Mouse (Mus musculus) thymus, postnatal 10 days (tissue): ENCODE results near the gene Moxd1.
"Not testable (repeated sequence)": the region's sequence is repeated elsewhere in the genome, so short reads cannot be mapped to it uniquely, and the experiment has no call there.

Experiments
- DNase-seq, 2 experiments: peaks; one replicate each; pipeline ENCODE4 v3.0.0; 2021; ENCODE audit warnings: low spot score in 2 of 2

The Moxd1 gene

DNA sequence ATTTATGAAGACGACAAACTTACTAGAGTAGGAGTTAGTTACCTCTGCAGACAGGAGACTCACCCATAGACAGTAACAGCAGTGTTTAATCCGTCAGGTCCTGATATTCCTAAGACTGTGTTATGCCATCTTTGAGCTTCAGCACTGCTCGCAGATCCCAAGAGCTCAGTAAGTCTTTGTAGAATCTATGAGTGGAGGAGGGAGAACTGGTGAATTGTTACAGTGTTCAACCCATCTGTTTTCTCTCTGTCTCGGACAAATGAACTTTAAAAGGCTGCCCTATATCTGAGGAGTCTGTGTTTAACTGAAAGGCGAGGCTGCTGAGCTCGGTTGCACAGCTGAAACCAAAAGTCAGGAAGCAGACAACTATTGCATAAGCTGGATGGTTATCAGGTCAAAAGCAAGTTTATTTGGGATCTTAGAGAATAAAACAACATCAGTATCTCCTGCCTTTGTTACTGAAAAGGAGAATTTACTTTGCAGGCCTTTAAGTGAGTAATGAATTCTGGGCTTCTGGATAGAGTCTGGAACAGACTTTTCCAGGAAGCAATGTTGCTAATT, 47.8 kb downstream of the Moxd1 start:
- DNase-seq = no peak

DNA sequence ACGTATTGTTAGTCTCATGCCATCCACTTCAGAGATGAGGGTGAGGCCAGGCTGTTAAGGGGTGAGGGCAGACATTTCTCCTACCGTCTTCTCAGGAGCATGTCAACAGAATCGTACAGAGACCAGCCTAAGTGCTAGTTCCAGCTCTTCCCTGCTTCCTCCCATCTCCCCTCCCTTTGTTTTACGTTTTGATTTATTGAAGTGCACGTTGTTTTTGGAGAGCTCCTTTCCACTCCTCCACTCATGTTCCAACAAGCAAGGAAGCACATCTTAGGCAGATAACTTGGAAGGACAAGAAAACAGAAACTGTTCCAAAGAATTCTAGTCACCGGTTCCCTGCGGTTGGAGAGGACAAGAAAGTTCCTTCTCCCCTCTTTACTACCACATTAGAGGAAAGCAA, 52.9 kb downstream of the Moxd1 start:
- DNase-seq = no peak

DNA sequence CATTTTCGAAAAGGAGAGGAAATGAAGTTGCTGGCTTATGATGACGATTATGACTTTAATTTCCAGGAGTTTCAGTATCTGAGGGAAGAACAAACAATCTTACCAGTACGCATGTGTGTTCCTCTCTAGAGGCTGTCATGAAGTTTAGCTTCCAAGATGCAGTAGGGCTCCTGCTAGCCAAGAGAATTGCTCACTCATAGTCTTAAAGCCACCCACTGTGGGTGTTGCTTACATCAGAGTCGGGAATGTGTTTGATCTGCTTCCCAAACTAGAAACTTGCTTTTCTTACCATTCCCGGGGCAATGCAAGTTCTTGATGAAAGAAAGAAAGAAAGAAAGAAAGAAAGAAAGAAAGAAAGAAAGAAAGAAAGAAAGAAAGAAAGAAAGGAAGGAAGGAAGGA, 59.3 kb downstream of the Moxd1 start:
- DNase-seq = no peak

DNA sequence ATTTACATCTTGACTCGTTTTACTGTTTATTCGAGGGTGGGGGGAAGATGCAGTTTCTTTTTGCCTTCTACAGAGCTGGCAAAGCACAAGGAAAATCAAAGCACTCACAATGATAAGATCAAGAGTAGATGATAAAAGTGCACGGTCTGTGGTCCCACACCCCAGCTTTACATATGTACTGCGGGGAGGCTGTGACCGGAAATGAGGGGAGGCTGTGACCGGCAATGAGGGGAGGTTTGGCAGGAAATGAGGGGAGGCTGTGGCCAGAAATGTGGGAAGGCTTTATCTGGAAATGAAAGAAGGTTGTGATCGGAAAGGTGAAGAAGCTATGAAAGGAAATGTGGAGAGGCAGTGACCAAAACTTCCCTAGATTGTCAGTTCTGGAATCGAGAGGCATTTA, 68.3 kb downstream of the Moxd1 start:
- DNase-seq = no peak

DNA sequence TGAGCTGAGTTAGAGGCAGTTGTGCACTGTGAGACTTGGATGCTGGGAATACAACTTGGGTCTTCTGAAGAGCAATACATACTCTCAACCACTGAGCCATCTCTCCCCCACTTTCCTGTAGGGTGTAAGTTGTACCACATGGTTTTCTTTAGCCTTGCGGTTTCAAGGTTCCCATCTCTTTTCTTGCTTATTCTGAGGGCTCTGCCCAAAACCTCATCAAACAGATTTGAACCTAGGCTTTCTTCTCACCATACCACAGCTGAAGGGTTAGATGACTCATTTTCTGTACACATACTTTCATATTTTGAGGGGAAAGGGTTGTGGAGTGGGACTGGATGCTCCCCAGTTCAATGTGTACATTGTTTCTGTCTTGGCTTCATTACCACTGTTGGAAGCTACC, 69.4 kb downstream of the Moxd1 start:
- DNase-seq = no peak

DNA sequence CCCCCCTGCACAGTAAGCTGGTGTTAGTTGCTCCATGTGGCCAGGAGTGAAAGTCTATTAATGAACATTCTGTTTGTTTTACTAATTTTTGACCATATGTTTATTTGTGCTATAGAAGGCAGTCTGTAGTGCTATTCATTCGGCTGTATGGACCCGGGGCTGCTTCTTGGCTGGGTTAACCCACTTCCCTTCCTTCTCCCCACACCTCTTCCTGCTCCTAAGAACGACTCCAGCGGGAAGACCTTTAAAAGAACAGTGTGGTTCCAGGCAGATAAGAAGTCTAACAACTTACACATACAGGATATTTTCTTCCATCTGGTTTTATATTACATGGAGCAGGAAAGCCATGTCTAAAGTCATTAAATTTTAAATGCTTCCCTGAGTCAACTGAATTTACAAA, 73.3 kb downstream of the Moxd1 start:
- DNase-seq = no peak

DNA sequence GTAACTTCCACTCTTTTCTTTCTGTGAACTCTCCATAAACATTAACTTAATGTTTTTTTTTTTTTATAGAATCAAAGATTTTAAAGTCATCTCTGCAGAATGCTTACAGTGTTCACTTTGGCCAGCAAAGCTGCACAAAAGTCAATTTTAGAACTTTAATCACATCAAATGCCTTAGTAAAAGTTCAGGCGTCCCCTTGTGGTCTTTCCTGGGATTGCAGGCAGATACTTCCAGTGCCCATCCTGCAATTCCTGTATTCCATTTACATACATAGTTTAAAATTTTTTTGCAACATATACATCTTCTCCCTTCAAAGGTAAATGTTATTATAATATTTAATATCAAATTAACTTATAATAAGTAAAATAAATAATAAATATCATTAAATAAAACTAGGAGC, 74.5 kb downstream of the Moxd1 start:
- peak in 1 of 2 experiments; percentile 22 for DNase-seq

DNA sequence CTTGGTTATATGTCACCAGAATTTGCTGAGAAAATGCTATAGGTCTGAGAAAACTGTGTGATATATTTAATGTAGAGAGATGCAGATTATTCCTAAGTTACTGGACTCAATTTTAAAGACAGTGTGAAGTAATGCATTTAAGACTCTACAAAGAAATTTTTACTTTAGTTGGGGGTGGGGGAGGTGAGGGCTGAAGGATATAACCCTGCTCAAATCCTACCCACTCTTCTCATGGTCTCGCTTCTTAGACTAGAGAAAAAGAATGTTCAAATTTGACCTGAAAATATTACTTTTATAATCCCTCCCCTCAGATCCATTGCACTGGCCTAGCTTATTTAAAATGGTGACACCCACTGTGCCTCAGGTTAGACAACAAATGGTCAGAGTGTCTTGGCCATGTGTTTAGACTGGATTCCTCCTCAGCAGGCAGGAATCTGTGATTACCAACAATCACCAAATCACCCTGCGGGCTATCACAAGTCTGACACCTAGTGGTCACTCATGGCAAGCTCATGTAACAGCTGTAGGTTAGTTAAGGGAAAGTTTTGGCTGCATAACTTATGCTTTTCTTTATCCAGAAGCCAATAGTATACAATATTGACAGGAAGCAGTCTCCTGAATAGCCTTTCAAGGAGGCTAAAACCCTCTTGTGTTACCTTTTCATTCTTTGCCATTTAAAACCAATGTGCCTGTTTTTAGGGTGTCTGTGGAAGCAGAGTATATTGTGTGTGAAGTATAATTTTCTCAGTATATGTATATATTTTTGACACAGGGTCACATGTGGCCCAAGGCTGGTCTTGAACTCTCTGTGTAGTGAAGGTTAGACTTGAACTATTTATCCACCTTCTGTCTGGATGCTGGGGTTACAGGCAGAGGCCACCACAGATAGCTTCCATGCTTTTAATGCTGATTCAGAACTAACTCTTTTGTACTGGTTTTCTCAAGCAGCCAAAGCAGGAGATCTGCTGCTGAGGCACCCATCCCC, 75.2 kb downstream of the Moxd1 start:
- DNase-seq = peak in 1 of 2 experiments; percentile 48

DNA sequence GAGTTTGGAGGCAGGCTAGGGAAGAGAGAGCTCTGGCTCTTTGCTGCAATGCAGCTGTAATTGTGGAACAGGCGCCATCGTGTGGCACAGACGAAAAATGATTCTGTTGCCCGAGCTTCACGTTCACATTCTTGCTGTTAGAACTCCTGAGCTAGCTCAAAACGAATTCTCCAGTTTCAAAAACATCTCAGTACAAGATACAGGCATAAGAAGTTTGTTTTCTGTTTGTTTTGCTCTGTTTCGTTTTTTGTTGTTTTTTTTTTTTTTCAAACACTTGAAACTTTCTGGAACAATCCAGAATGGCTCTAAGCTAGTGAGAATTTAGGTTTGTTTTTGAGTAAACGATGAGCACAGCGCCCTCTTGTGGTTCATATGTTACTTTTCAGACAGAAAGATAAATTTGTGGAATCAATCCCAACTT, 88.9 kb downstream of the Moxd1 start:
- peak; percentile 24 to 58 for DNase-seq

DNA sequence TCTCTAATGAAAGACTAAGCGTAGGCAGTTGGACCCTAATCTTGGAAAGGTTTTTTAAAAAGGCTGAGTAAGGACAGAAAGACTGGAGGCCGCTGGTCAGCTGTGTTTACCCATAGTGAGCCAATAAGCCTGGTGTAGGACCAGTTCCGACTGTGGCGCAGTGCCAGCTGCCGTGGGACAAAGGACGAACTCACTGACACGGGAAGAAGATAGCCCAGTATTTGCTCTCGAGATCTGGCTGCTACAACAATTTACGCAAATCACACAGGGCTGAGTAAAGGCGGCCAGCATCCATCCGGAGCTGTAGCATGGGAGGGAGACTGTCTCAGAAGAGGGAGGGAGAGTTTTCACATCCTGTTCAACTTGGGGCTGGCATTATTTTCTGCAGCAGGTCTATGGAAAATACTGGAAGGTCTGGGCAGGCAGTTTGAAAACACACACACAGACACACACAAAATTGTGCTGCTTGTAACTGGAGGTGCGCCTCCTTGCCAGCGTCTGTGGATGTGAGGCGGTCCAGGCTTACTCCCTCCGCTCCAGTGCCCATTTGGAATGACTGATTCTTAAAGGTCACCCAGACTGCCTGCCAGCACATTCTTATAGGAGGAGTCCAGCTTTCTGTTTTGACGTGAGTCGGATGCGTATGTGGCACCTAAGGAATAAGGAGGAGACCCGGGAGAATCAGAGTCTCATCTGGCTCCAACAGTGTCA, 94.0 kb downstream of the Moxd1 start:
- DNase-seq = no peak

DNA sequence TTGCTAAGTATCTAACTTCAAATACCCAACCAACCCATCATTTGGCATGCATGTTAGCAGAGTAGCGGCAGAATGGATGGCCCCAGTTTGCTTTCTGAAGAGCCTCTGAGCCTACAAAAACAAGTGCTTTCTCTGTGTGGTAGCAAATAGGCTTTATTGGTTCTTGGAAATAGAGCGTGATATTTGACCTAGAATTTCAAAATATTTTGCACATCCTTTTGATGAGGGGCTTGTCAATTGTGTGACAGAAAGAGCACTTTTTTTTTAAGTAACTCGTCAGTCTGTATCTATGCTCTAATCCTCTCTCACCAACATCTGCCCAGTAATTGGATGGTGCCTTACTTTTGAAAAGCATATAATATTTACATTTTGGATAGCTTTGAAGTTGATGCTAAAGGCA, 97.0 kb downstream of the Moxd1 start:
- DNase-seq = no peak

DNA sequence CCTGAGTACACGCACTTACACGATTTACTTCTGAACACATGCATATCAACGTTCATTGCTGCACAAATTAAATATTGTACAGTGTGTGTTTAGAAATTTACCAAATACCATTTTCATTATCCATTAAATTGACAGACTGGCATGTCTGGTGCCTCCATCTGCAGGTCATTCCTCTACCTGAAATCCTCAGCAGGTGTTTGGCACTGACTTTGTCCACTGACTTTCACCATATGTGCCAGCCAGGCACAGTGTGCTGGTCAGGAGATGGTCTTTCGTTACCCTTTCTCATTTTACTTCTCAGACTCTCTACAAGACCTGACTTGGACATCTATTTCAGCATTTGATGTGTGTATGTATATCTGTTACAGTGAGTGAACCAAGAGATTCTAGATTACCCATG, 99.7 kb downstream of the Moxd1 start:
- DNase-seq = no peak

DNA sequence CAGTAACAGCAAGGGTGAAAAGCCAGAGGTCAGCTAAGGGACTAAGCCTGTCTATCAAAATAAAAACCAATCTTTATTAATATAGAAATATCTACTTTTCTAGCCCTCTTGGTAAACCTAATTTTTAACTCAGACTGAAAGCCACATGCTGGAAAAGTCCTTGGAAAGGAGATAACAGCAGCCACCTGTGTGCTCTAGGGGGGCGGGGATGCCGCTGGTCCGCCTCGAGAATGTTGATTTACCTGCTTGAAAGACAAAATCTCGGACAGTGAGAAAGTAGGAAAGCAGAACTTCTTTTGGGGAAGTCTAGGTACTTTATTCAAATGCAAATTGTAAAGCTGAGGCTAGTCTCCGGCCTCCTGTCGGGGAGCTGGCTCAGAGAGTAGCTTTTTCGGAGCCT, 103.9 kb downstream of the Moxd1 start:
- not testable (repeated sequence) for DNase-seq

DNA sequence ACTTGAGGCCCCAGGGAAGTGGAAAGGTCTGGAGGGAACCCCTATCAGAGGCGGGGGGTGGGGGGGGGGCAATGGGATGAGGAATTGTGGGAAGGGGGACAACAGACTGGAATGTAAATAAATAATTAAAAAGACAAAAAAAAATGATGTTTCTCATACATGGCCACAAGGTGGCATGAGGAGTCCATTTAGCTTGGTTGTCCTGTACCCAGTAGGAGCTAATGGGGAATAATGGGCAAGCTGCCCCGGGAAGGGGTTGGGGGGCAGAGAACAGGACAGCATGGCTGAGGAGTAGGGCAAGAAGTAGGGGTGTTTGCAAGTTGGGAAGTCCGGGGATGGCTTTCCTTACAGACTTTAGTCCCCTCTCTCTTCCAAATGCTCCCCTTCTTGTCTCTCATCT, 109.5 kb downstream of the Moxd1 start:
- no peak for DNase-seq

DNA sequence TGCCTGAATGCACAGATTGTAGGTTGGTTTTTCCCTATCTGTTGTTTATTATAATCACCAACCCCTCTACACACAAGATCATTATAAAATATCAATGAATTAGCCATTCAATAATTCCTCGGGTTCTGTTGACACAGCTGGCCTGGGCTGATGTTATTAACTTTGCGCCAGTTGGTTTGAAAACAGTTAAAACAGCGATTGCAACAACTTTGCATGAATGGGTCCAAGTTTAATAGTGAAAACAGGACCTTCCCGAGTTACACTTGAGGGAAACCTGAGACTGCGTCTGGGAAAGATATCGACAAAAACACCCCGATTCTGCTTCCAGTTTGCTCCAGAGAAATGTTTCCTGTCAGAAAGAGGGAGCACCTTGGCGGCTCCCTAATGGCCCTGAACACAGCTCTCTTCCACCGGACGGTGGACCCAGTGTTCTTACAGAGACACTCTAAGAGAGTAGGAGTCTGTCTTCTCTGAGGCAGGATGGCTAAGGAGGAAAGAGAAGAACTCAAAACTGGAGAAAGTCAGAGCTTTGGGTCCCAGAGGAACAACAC, 116.4 kb downstream of the Moxd1 start:
- DNase-seq = no peak

DNA sequence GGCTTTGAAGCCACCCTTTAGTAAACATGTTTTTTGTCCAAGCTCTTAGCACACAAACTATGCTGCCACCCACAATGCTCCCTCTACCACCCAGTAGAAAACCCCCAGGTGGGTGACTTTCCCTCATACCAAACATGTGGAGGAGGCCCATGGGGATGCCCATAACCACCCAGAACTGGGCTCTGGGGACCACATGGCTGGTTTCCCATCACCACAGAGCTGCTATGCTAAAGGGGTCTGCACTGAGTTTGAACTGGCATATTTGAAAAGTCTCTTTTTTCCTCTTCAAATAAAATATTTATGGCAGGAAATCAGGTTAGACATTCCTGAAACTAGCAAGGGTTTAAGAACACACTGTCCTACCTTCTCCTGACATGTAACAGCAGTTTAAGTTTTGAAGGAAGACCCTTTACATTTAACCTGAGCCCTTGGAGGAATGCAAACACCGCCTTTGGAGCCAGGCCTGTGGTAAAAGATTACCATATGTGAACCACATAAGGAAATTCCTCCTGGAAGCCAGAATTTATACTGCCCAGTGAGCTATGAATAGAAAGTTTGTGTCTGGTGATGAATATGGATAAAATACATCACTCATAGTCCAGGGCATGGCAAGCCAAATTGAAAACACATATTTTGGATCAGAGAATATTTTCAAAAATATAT, 117.4 kb downstream of the Moxd1 start:
- DNase-seq = no peak

DNA sequence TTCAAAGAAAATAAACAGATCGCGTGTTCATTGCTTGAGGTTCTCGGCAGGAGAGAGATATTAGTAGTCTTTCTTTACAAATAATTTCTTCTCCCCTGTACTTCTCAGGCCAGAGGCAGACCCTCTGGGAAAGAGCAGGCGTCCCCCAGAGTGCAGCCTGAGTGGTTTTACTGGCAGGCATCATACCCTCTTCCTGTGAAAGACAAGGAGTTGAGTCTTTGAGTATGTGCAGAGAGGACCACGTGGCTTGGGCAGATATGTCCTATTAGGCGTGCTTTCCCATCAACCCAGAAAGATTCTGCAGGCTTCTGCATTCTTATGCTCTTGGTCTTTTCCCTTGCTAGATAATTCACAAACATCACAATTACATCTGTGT, 117.9 kb downstream of the Moxd1 start:
- no peak for DNase-seq

DNA sequence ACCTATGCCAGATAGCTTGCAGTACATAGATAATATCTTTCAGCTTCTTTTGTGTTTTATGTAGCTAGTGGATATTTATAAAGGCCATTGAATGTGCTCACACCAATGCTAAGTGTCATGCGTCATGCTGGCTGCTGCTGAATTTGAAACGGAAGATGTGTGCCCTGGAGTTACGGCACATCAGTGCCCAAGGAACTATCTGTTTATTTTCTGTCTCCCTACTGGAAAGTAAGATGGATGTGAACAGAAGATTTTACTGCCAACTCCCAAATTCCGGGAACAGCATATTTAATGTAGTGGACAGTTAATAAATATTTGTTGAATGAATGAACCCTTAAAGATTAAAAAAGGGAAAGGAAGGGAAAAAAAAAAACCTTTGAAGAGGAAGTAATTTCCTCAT, 119.8 kb downstream of the Moxd1 start:
- no peak for DNase-seq
